Comparison of ENCODE assay signal across 8 mouse cellular contexts in genomic region chr7:24653681-24654080, GRCm38 (mm10). TPM values are rescaled to one million over a fixed set of nuclear protein-coding genes. Genes with fewer than 3 reads are reported as not detected.
A peak's percentile ranks its signal among the peaks of the same experiment; 100 is the strongest.
DNase-seq lines count a peak whose midpoint lies in the region; ATAC-seq and TF ChIP-seq lines count a peak whose summit lies in the region.

No protein-coding gene starts in this region.

- H3K4me3 ChIP-seq in forebrain, embryonic 14.5 days (ENCODE audit: low read depth, low read length): no peak overlapping the region
- no peak overlapping the region for H3K4me3 ChIP-seq in forebrain, embryonic 15.5 days
- H3K4me3 ChIP-seq in C2C12 (ENCODE audit: insufficient read depth, poor library complexity, severe bottlenecking): no peak overlapping the region

- H3K9ac ChIP-seq in forebrain, embryonic 14.5 days (ENCODE audit: low read length): no peak overlapping the region
- no peak overlapping the region for H3K9ac ChIP-seq in forebrain, embryonic 15.5 days (replicated peaks)

- no peak overlapping the region for H3K4me2 ChIP-seq in forebrain, embryonic 14.5 days (ENCODE audit: low read length)
- no peak overlapping the region for H3K4me2 ChIP-seq in forebrain, embryonic 15.5 days (replicated peaks)

- ATAC-seq in forebrain, embryonic 14.5 days: no peak
- ATAC-seq in forebrain, embryonic 15.5 days (replicated peaks): no peak
- ATAC-seq in megakaryocyte progenitor cell, adult 5-6 weeks (replicated peaks; ENCODE audit: poor library complexity): peak; percentile 93

- 28% methylated on average over 7 of the region's 7 CpGs for WGBS in forebrain, embryonic 14.5 days
- 31% methylated on average over 7 of the region's 7 CpGs for WGBS in forebrain, embryonic 15.5 days

- no peaks in the 10 kb centered on the region for H3K4me1 ChIP-seq in forebrain, embryonic 14.5 days (ENCODE audit: control insufficient read depth, insufficient read depth, low read length)
- no peaks in the 10 kb centered on the region for H3K4me1 ChIP-seq in forebrain, embryonic 15.5 days

- H3K36me3 ChIP-seq in forebrain, embryonic 14.5 days (ENCODE audit: control insufficient read depth, insufficient read depth, low read length): no peaks in the 10 kb centered on the region
- H3K36me3 ChIP-seq in forebrain, embryonic 15.5 days: no peaks in the 10 kb centered on the region
- no peaks in the 10 kb centered on the region for H3K36me3 ChIP-seq in C2C12 (ENCODE audit: control insufficient read depth, insufficient read depth)

- no peaks in the 10 kb centered on the region for H3K79me2 ChIP-seq in C2C12 (ENCODE audit: control insufficient read depth, insufficient read depth)

- H3ac ChIP-seq in C2C12 (ENCODE audit: control insufficient read depth, insufficient read length, low read depth): no peak overlapping the region

- DNase-seq in forebrain, embryonic 14.5 days (ENCODE audit: low spot score): peak; percentile 46
- peak; percentile 75 to 76 for DNase-seq in adrenal gland, postnatal 36 days
- DNase-seq in forelimb bud, embryonic 11.5 days (ENCODE audit: low read depth, low spot score): peak; percentile 59
- DNase-seq in kidney, postnatal 4 days: peak; percentile 73 to 80
- DNase-seq in spleen, postnatal 4 days (ENCODE audit: low spot score in 2 of 2): peak; percentile 52 to 85

- no peak overlapping the region for H3K27ac ChIP-seq in forebrain, embryonic 14.5 days (ENCODE audit: low read depth, low read length)
- H3K27ac ChIP-seq in forebrain, embryonic 15.5 days (replicated peaks): no peak overlapping the region

- TF ChIP-seq CTCF in C2C12 (IDR thresholded peaks at IDR 0.05; ENCODE audit: control insufficient read depth, insufficient read depth, insufficient read length): peak; percentile 87

- no peaks in the 10 kb centered on the region for H3K9me3 ChIP-seq in forebrain, embryonic 14.5 days (replicated peaks; ENCODE audit: control insufficient read depth, low read length)
- H3K9me3 ChIP-seq in forebrain, embryonic 15.5 days: no peaks in the 10 kb centered on the region

- H3K79me3 ChIP-seq in C2C12 (ENCODE audit: low read depth): no peaks in the 10 kb centered on the region

- no peaks in the 10 kb centered on the region for H3K27me3 ChIP-seq in forebrain, embryonic 14.5 days (replicated peaks; ENCODE audit: control insufficient read depth, insufficient read depth, low read length)
- no peaks in the 10 kb centered on the region for H3K27me3 ChIP-seq in forebrain, embryonic 15.5 days
- no peaks in the 10 kb centered on the region for H3K27me3 ChIP-seq in C2C12 (ENCODE audit: control insufficient read depth, insufficient read depth, insufficient read length)

TF ChIP-seq in C2C12, 6 proteins besides CTCF, POLR2A, EP300 and RAD21:
- no peak for TF ChIP-seq MYOG (IDR thresholded peaks at IDR 0.05; ENCODE audit: control insufficient read depth, extremely low read depth, insufficient read length)
- no peak for TF ChIP-seq FOSL1 (IDR thresholded peaks at IDR 0.05; ENCODE audit: insufficient read depth, low read length, poor library complexity, severe bottlenecking)
- no peak for TF ChIP-seq USF1 (IDR thresholded peaks at IDR 0.05; ENCODE audit: low read depth)
- TF ChIP-seq MAX (IDR thresholded peaks at IDR 0.05): no peak

RNA-seq across cellular contexts. Expression of gene Lypd3, which starts 17.3 kb away (rescaled TPM):
- 0.20 and 0.21 TPM in 2 replicates for polyA plus RNA-seq in forebrain, embryonic 14.5 days (2014; fragmentation: Nextera tagmentation; extraction: Ambion mirVana)
- polyA plus RNA-seq in forebrain, embryonic 15.5 days (2015; fragmentation: Nextera tagmentation; extraction: Ambion mirVana): 0.18 and 0.23 TPM in 2 replicates
- polyA plus RNA-seq in C2C12 (2012; fragmentation: generic; extraction: Trizol): not detected
- total RNA-seq in adrenal gland, postnatal 36 days (2021): under 1 TPM; 0.36 to 0.92 TPM
- total RNA-seq in megakaryocyte progenitor cell, adult 5-6 weeks (2015): not detected in 2 replicates
- not detected in 2 replicates for total RNA-seq in megakaryocyte progenitor cell, adult 5-6 weeks (2017)

RNA-seq across cellular contexts. Expression of gene Tex101, which starts 22.8 kb away (rescaled TPM):
- polyA plus RNA-seq in forebrain, embryonic 14.5 days (2014; fragmentation: Nextera tagmentation; extraction: Ambion mirVana): not detected in 2 replicates
- not detected in 2 replicates for polyA plus RNA-seq in forebrain, embryonic 15.5 days (2015; fragmentation: Nextera tagmentation; extraction: Ambion mirVana)
- polyA plus RNA-seq in C2C12 (2012; fragmentation: generic; extraction: Trizol): not detected
- total RNA-seq in adrenal gland, postnatal 36 days (2021): not detected
- not detected in 2 replicates for total RNA-seq in megakaryocyte progenitor cell, adult 5-6 weeks (2015)
- total RNA-seq in megakaryocyte progenitor cell, adult 5-6 weeks (2017): not detected in 2 replicates

RNA-seq across cellular contexts. Expression of gene Phldb3, which starts 43.1 kb away (rescaled TPM):
- not detected in 2 replicates for polyA plus RNA-seq in forebrain, embryonic 14.5 days (2014; fragmentation: Nextera tagmentation; extraction: Ambion mirVana)
- not detected in 2 replicates for polyA plus RNA-seq in forebrain, embryonic 15.5 days (2015; fragmentation: Nextera tagmentation; extraction: Ambion mirVana)
- polyA plus RNA-seq in C2C12 (2012; fragmentation: generic; extraction: Trizol): 4.1 TPM
- 1 to 10 TPM; 5.4 to 5.8 TPM for total RNA-seq in adrenal gland, postnatal 36 days (2021)
- total RNA-seq in megakaryocyte progenitor cell, adult 5-6 weeks (2015): 3.6 and 4.5 TPM in 2 replicates
- total RNA-seq in megakaryocyte progenitor cell, adult 5-6 weeks (2017): 10.4 and 11.5 TPM in 2 replicates

RNA-seq across cellular contexts. Expression of gene BC049730, which starts 55.4 kb away (rescaled TPM):
- polyA plus RNA-seq in forebrain, embryonic 14.5 days (2014; fragmentation: Nextera tagmentation; extraction: Ambion mirVana): not detected in 2 replicates
- not detected in 2 replicates for polyA plus RNA-seq in forebrain, embryonic 15.5 days (2015; fragmentation: Nextera tagmentation; extraction: Ambion mirVana)
- not detected for polyA plus RNA-seq in C2C12 (2012; fragmentation: generic; extraction: Trizol)
- not detected for total RNA-seq in adrenal gland, postnatal 36 days (2021)
- not detected in 2 replicates for total RNA-seq in megakaryocyte progenitor cell, adult 5-6 weeks (2015)
- total RNA-seq in megakaryocyte progenitor cell, adult 5-6 weeks (2017): not detected in 2 replicates
